Mouse (Mus musculus): ENCODE results near the gene Slc22a3. TPM values are rescaled to one million over a fixed set of nuclear protein-coding genes. Genes with fewer than 3 reads are reported as not detected.
A peak's percentile ranks its signal among the peaks of the same experiment; 100 is the strongest.

Gene Slc22a3
- polyA plus RNA-seq, 1 experiment from 2014 or later: 0.59 TPM

DNA sequence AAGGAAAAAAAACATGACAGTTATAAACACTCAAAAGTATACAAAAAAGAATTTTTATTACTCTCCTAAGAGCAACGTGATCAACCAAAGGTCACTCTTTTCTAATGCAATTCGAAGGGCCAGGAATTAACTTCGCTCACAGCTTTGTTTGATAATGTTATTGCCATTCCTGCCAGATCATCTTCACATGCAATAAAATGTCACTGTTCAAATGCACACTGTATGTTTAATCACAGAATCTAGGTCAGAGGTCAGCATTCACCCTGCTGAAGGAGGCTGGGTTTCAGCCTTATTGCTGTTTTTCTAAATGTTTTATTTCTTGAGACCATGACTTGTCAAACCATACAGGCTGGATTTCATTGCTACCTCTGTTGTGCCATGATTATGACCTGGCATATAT is 21.8 kb downstream of the Slc22a3 start:
- no peak for ATAC-seq (ENCODE audit: low read depth)
- no peaks in the 10 kb centered on the region for H3K27me3 ChIP-seq (ENCODE audit: control insufficient read depth, insufficient read depth, low read depth, low read length)
- H3K9ac ChIP-seq (ENCODE audit: low read length): no peak overlapping the region
- WGBS: 60% methylated on average over 3 of the region's 3 CpGs
- H3K36me3 ChIP-seq (ENCODE audit: control insufficient read depth, insufficient read depth, low read length): no peaks in the 10 kb centered on the region
- H3K4me3 ChIP-seq (ENCODE audit: low read length): no peak overlapping the region
- H3K9me3 ChIP-seq (ENCODE audit: control insufficient read depth, low read length): no peaks in the 10 kb centered on the region
- H3K4me2 ChIP-seq (ENCODE audit: low read depth, low read length): no peak overlapping the region
- H3K27ac ChIP-seq (ENCODE audit: low read length): no peak overlapping the region
- no peaks in the 10 kb centered on the region for H3K4me1 ChIP-seq (replicated peaks; ENCODE audit: control insufficient read depth, insufficient read depth, low read length)

DNA sequence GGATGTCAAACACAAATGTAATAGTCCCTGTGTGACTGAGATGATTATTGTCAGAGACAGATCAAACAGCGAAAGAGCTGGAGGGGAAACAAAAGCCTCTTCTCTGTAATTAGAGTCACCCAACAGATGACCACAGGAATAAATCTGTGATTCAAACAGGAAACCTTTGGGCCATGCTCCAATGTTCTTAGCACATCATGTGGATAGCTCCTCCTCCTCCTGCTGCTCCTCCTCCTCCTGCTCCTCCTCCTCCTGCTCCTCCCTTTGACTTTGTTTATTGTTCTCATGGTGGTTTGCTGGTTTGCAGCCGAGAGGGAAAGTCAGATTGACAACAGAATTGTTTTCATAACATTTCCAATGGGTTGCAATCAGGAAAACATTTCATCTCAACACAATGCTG is 28.1 kb downstream of the Slc22a3 start:
- Histone ChIP-seq H3K27me3 (ENCODE audit: control insufficient read depth, insufficient read depth, low read depth, low read length) (no peaks in the 10 kb centered on the region), H3K36me3 (ENCODE audit: control insufficient read depth, insufficient read depth, low read length) (no peaks in the 10 kb centered on the region), H3K4me1 (replicated peaks; ENCODE audit: control insufficient read depth, insufficient read depth, low read length) (no peaks in the 10 kb centered on the region), H3K9ac (ENCODE audit: low read length) (no peak overlapping the region), H3K4me3 (ENCODE audit: low read length) (no peak overlapping the region), H3K27ac (ENCODE audit: low read length) (no peak overlapping the region), H3K9me3 (ENCODE audit: control insufficient read depth, low read length) (no peaks in the 10 kb centered on the region), H3K4me2 (ENCODE audit: low read depth, low read length) (no peak overlapping the region)
- ATAC-seq (ENCODE audit: low read depth): no peak
- WGBS: 34% methylated on average over 2 of the region's 2 CpGs

DNA sequence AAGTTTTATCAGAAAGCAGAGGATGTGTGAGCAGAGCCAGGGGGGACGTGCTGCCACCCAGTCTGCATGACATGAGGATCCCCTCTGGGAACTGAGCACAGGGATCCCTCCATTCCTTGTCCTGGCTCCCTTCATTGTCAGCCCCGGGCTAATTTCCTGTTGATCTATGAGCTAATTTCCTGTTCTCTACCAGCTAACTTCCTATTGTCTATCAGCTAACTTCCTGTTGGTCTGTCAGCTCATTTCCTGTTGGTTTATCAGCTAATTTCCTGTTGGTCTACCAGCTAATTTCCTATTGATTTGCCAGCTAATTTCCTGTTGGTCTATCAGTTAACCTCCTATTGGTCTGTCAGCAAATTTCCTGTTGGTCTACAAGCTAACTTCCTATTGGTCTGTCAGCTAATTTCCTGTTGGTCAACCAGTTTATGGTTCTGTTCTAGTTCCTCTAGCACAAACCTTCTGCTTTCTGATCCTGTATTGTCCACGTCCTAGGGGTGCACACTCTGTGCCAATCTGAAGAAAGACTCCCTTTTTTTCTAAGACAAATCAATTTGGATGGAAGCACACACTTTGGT is 32.9 kb downstream of the Slc22a3 start:
- 62% methylated on average over 3 of the region's 3 CpGs for WGBS
- no peak overlapping the region for H3K27ac ChIP-seq (ENCODE audit: low read length)
- no peaks in the 10 kb centered on the region for H3K36me3 ChIP-seq (ENCODE audit: control insufficient read depth, insufficient read depth, low read length)
- H3K4me2 ChIP-seq (ENCODE audit: low read depth, low read length): no peak overlapping the region
- H3K27me3 ChIP-seq (ENCODE audit: control insufficient read depth, insufficient read depth, low read depth, low read length): no peaks in the 10 kb centered on the region
- no peak overlapping the region for H3K4me3 ChIP-seq (ENCODE audit: low read length)
- H3K4me1 ChIP-seq (replicated peaks; ENCODE audit: control insufficient read depth, insufficient read depth, low read length): no peaks in the 10 kb centered on the region
- no peak for ATAC-seq (ENCODE audit: low read depth)
- H3K9ac ChIP-seq (ENCODE audit: low read length): no peak overlapping the region
- H3K9me3 ChIP-seq (ENCODE audit: control insufficient read depth, low read length): no peaks in the 10 kb centered on the region

DNA sequence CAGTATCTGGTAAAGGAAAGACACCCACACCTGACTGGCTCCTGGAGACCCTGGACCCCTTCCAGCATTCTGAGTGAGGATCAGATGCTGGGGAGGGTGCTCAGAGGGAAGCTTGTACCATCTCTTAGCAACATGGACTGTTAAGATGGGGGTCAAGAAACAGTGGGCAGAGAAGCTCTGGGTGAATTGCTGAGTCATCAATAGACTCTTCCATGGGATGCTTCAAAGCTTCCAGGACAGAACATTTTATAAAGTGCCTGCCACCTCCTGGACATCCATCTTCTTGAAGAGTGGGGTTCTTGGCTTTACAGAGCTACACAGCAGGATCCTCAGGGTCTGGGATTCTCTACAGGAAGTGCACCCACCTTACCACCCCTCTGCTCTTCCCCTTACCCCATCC is 35.0 kb downstream of the Slc22a3 start:
- Histone ChIP-seq H3K4me2 (ENCODE audit: low read depth, low read length) (no peak overlapping the region), H3K9me3 (ENCODE audit: control insufficient read depth, low read length) (no peaks in the 10 kb centered on the region), H3K9ac (ENCODE audit: low read length) (no peak overlapping the region), H3K4me3 (ENCODE audit: low read length) (no peak overlapping the region), H3K36me3 (ENCODE audit: control insufficient read depth, insufficient read depth, low read length) (no peaks in the 10 kb centered on the region), H3K4me1 (replicated peaks; ENCODE audit: control insufficient read depth, insufficient read depth, low read length) (no peaks in the 10 kb centered on the region), H3K27ac (ENCODE audit: low read length) (no peak overlapping the region), H3K27me3 (ENCODE audit: control insufficient read depth, insufficient read depth, low read depth, low read length) (no peaks in the 10 kb centered on the region)
- no peak for ATAC-seq (ENCODE audit: low read depth)

DNA sequence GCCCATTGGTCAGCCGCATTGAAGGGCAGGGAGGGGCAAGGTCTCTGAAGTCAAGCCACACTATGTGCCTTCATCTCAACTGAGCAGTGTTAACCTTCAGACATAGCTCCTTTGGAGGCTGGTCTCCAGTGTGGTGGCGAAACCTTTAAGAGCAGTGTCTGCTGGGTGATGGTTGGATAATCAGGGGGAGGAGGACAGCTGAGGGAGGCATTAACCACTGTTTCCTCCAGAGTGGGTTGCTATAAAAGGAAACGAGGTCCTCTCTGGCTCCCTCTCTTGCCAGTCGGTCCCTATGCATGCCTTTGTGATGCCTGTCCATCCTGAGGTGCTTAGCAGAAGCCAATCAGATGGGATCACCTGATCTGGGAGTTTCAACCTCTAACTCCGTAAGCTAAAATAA is 38.8 kb downstream of the Slc22a3 start:
- Histone ChIP-seq H3K4me2 (ENCODE audit: low read depth, low read length) (no peak overlapping the region), H3K9ac (ENCODE audit: low read length) (no peak overlapping the region), H3K9me3 (ENCODE audit: control insufficient read depth, low read length) (no peaks in the 10 kb centered on the region), H3K27ac (ENCODE audit: low read length) (no peak overlapping the region), H3K4me1 (replicated peaks; ENCODE audit: control insufficient read depth, insufficient read depth, low read length) (no peaks in the 10 kb centered on the region), H3K36me3 (ENCODE audit: control insufficient read depth, insufficient read depth, low read length) (no peaks in the 10 kb centered on the region), H3K27me3 (ENCODE audit: control insufficient read depth, insufficient read depth, low read depth, low read length) (no peaks in the 10 kb centered on the region), H3K4me3 (ENCODE audit: low read length) (no peak overlapping the region)
- ATAC-seq (ENCODE audit: low read depth): no peak
- WGBS: 76% methylated on average over 5 of the region's 5 CpGs

DNA sequence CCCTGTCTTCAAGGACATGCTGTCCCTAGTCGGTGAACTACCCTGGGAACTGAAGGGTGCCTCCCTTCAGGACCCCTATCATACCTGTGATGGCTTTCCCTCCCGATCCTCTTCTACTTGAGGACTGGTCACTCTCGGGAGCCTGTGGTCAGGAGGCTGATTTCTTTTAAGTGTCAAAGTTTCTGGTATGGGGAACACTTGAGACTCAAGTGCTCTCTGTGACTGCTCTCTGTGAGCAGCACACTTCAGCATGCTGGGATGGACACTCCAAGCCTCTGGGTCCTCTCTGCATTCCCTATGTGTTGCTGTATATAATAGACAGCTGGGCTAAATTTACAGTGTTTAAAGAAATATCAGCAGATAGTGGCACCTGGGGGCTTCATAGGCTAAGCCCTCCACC is 39.9 kb downstream of the Slc22a3 start:
- no peak overlapping the region for H3K4me3 ChIP-seq (ENCODE audit: low read length)
- 49% methylated on average over 3 of the region's 3 CpGs for WGBS
- H3K27me3 ChIP-seq (ENCODE audit: control insufficient read depth, insufficient read depth, low read depth, low read length): no peaks in the 10 kb centered on the region
- peak; percentile 54; the same call in 1 of the 2 replicates for ATAC-seq (ENCODE audit: low read depth)
- H3K9me3 ChIP-seq (ENCODE audit: control insufficient read depth, low read length): no peaks in the 10 kb centered on the region
- no peaks in the 10 kb centered on the region for H3K36me3 ChIP-seq (ENCODE audit: control insufficient read depth, insufficient read depth, low read length)
- no peak overlapping the region for H3K4me2 ChIP-seq (ENCODE audit: low read depth, low read length)
- no peak overlapping the region for H3K27ac ChIP-seq (ENCODE audit: low read length)
- H3K4me1 ChIP-seq (replicated peaks; ENCODE audit: control insufficient read depth, insufficient read depth, low read length): no peaks in the 10 kb centered on the region
- no peak overlapping the region for H3K9ac ChIP-seq (ENCODE audit: low read length)

DNA sequence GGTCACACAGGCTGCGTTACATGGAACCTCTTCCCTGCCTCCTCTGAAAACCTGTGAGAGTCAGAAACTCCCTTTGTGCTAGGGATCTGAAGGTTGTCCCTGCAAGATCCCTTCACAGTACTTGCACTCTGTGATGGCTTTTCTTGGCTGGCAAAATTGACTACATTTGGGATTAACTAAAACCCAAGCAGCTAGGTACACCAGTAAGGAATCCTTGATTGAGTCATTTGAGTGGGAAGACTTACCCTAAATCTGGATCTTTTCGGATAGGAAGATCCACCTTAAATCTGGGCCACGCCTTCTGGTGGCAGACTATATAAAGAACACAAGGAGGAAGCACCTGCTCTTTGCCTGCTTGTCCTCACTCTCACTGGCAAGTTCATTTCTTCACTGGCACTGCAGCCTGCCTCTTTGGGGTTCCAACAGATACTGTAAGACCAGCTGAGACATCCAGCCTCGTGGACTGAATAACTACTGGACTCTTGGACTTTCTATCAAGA is 41.0 kb downstream of the Slc22a3 start:
- Histone ChIP-seq H3K4me1 (replicated peaks; ENCODE audit: control insufficient read depth, insufficient read depth, low read length) (no peaks in the 10 kb centered on the region), H3K9ac (ENCODE audit: low read length) (no peak overlapping the region), H3K36me3 (ENCODE audit: control insufficient read depth, insufficient read depth, low read length) (no peaks in the 10 kb centered on the region), H3K4me3 (ENCODE audit: low read length) (no peak overlapping the region), H3K4me2 (ENCODE audit: low read depth, low read length) (no peak overlapping the region), H3K27me3 (ENCODE audit: control insufficient read depth, insufficient read depth, low read depth, low read length) (no peaks in the 10 kb centered on the region), H3K27ac (ENCODE audit: low read length) (no peak overlapping the region), H3K9me3 (ENCODE audit: control insufficient read depth, low read length) (no peaks in the 10 kb centered on the region)
- ATAC-seq (ENCODE audit: low read depth): no peak
- 70% methylated on average over 4 of the region's 4 CpGs for WGBS

DNA sequence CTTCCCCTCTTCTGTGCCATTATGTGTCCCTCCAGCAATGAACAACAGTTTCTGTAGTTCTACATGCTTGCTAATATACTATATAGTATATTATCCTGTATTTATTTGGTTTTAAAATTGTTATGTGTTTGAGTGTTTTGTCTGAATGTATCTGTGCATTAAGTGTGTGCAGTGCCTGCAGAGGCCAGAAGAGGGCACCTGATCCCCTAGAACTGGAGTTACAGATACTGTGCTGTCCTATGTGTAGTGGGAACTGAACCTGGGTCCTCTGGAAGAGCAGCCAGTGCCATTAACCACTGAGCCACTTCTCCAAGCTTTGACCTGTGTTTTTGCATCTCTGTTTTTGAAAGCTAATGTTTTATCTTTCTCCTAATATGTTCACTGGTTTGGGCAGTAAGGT is 46.3 kb downstream of the Slc22a3 start:
- no peaks in the 10 kb centered on the region for H3K36me3 ChIP-seq (ENCODE audit: control insufficient read depth, insufficient read depth, low read length)
- no peak overlapping the region for H3K9ac ChIP-seq (ENCODE audit: low read length)
- no peaks in the 10 kb centered on the region for H3K27me3 ChIP-seq (ENCODE audit: control insufficient read depth, insufficient read depth, low read depth, low read length)
- no peak for ATAC-seq (ENCODE audit: low read depth)
- H3K4me2 ChIP-seq (ENCODE audit: low read depth, low read length): no peak overlapping the region
- H3K9me3 ChIP-seq (ENCODE audit: control insufficient read depth, low read length): 0 out of 2 replicates have a peak, but pooled peaks cover 2% of the 10 kb centered on the region
- no peaks in the 10 kb centered on the region for H3K4me1 ChIP-seq (replicated peaks; ENCODE audit: control insufficient read depth, insufficient read depth, low read length)
- no peak overlapping the region for H3K27ac ChIP-seq (ENCODE audit: low read length)
- no peak overlapping the region for H3K4me3 ChIP-seq (ENCODE audit: low read length)

DNA sequence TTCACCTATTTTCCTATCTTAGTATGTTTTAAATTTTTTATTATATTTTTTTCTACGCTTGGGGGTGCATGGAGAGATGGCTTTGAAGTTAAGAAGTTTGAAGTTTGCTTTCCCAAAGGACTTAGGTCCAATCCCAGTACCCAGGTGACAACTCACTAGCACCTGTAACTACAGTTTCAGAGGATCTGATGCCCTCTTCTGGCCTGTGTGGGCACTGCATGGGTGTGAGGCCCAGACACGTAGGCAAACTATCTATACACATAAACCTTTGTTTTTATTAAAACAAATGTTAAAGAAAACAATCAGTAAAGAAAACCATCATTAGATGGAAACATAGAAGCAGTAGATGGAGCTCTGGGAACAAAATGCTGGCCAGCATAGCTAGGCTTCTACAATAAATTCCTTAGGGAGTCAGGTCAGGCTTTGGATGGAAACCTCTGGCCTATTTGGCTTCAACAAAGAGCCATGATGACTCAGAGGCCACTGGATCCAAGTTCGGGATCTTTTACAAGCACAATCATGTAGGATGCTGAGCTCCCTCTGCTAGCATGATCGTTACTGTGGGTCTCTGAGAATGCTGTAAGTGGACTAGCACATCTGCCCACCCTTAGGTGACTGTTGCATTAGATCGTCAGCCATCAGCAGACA is 52.2 kb downstream of the Slc22a3 start:
- H3K36me3 ChIP-seq (ENCODE audit: control insufficient read depth, insufficient read depth, low read length): no peaks in the 10 kb centered on the region
- H3K27me3 ChIP-seq (ENCODE audit: control insufficient read depth, insufficient read depth, low read depth, low read length): no peaks in the 10 kb centered on the region
- H3K27ac ChIP-seq (ENCODE audit: low read length): no peak overlapping the region
- peaks cover 2% of the 10 kb centered on the region; the same call in 1 of the 2 replicates for H3K4me1 ChIP-seq (replicated peaks; ENCODE audit: control insufficient read depth, insufficient read depth, low read length)
- no peak overlapping the region for H3K9ac ChIP-seq (ENCODE audit: low read length)
- 78% methylated on average over 5 of the region's 5 CpGs for WGBS
- no peaks in the 10 kb centered on the region for H3K9me3 ChIP-seq (ENCODE audit: control insufficient read depth, low read length)
- ATAC-seq (ENCODE audit: low read depth): no peak
- no peak overlapping the region for H3K4me3 ChIP-seq (ENCODE audit: low read length)
- H3K4me2 ChIP-seq (ENCODE audit: low read depth, low read length): no peak overlapping the region
